Mouse (Mus musculus) spleen, embryonic (tissue): ENCODE results near the gene Tmem63c.

Experiments used
- CTCF ChIA-PET: fragments of 350-600 bp; sonication (Branson Sonifier 250); formaldehyde crosslinking; loops from one replicate; lab custom pipeline; 2022; lab: Charles Lee

Gene Tmem63c

DNA sequence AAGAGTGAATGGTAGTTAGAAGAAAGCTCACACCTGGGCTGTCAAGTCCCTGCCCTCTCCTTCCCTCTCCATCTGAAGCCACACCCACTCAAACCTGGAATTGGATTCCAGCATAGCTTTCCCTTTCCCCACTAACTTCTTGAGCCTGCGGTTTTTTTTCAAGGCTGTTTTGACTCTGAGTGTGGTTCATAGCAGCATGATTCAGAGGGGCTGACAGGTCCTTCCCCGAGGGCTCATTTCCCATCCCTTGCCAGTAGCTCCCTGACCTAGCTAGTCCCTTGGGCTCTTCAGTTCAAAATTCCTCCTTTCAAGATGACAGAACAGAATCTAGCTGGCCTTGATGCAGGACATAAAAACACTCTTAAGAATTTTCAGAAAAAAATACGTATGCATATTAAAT is 26.4 kb downstream of the Tmem63c start:
- CTCF ChIA-PET, result no interaction called here

DNA sequence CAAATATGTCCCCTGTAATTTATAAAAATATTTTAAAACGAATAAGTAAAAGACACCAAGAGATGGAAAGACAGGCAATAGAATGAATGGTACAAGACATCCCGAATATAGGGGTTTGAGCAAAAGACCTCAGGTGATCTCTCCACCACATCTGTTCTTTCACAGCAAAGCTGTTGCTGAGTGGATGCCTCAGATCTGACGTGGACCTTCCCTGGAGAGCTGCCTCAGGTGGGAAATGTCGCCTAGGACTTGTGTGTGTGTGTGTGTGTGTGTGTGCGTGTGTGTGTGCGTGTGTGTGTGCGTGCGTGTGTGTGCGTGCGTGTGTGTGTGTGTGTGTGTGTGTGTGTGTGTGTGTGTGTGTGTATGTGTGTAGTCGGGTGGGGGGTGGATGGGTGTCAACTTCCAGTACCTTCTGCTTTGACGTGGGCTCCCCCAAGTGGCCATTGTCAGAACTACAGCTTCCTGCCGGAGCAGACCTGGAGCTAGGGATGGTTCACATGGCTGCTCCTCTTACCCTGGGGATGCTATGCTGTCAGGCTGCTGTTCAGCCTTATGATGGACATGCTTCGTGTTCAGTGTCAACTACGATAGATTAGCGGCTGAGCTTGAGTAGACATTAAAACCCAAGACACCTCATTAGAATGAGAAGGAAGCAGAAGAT is 31.7 kb downstream of the Tmem63c start:
- CTCF ChIA-PET, result interaction anchor here (0.6 kb wide), 1 partner anchor 20 kb away, joined by 4 read pairs; no protein-coding TSS in a partner anchor

DNA sequence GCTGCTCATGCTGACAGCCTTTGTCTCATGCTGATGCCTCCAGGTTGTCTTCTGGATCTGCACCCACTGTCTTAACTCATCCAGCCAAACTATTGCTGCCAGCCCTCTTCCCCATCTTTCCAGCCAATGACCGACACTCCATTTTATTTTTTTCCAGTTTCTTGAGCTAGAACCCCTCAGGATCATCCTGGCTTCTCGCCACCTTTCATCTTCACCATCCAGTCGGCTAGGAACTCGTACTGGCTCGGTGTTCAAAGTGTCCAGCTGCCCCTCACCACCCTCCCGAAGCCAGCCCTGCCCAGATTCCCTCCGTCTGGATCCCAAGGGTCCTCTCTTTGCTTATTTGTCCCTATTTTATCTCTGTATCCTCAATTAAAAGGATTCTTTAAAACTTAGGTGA is 33.7 kb downstream of the Tmem63c start:
- CTCF ChIA-PET, result no interaction called here

DNA sequence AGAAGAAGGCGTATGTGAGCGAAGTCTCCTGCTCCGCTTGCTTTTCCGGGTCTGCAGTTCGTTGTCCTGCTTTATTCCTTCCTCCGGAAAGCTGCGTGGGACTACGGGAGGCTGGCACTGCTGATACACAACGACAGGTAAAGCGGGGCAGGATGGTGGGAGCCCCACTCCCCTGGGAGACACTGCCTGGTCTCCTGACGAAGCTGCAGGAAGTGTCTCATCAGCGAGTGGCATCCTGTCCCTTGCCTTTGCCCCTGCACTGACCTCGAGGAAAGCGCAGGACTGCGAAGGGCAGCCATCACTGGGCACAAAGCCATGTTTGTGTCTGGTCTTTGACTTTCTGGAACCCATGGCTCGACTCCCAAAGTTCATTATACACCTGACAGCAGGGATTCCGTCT is 35.9 kb downstream of the Tmem63c start:
- CTCF ChIA-PET, result no interaction called here

DNA sequence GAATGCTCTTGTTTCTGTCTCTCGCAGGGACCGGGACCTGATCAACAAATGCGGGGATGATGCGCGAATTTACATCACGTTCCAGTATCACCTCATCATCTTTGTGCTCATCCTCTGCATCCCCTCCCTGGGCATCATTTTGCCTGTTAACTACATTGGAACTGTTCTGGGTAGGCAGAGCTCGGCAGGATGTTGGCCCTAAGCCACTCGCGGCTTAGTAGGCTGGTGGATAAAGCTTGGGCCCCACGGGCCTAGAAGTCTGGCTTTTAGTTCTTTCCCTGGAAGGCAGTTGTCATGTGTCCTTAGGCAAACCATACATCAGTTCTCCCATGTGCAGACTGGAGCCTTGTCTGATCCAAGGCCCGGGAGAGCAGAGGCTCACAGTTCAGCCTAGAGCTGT is 44.3 kb downstream of the Tmem63c start:
- CTCF ChIA-PET, result no interaction called here

DNA sequence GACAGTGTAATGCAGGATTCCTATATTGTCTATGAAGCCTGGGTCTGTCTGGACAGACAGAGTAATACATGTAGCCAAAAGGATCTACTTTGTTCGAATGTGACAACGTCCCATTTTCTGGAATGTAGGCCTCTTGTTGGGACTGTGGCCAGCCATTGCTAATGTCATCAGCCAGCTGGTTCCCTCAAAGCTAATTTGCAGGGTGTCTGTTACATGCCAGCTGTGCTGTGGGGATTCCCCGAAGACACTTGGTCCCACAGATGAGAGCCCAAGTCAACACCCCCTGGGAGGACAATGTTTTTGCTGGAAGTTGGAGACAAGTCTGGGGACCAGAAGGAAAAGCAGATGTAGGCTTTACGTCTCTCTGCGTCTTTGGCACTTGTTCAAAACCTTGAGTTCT is 45.3 kb downstream of the Tmem63c start:
- CTCF ChIA-PET, result no interaction called here

DNA sequence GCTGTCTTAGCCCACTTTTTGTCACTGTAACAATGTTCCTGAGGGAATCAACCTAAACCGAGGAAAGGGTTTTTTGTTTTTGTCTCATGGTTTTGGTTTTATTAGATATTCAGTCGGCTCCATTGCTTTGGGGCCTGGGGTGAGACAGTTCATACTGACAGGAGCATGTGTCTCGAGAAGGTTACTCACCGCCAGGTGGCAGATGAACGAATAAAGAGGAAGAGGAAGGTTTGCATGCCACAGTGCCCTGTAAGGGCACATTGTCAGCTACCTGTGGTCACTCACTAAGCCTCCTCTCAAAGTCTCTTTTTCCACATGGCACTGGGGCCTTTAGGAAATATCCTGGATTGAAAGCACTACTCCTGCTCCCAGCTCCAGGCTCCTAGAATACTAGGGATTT is 49.4 kb downstream of the Tmem63c start:
- CTCF ChIA-PET, result no interaction called here

DNA sequence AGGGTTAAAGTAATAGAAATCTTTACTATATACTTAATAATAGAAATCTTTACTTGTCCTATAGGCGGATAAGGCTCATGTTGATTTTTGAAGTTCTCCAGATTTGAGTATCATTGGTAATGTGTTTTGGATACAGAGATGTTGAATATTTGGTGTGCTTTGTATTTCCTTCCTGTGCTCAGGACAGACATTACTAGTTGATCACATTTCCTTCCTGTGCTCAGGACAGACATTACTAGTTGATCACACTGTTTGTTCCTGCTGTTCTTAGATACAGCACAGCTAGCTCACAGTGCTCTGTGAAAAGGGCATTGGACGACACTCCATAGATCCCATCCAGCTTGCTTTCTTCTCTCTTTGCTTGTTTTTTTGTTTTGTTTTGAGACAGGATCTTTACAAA is 55.5 kb downstream of the Tmem63c start:
- CTCF ChIA-PET, result no interaction called here

DNA sequence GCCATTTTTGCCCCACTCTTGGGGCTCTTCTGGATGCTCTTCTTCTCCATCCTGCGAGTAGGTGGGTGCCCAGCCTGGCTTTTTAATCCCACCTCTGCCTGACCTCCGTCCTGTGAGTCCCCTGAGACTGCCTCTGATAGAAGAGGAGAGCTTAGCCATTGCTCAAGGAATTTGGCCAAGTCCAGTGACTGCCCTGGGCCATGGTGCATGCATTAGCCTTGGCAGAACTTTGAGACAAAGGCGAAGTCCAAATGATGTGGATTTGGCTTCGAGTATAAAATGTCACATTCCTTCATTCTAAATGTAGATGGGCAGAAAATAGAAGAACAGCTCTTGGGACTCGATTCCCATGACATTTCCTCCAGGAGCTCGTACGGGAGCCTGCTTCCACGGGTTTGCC is 61.7 kb downstream of the Tmem63c start:
- CTCF ChIA-PET, result no interaction called here

DNA sequence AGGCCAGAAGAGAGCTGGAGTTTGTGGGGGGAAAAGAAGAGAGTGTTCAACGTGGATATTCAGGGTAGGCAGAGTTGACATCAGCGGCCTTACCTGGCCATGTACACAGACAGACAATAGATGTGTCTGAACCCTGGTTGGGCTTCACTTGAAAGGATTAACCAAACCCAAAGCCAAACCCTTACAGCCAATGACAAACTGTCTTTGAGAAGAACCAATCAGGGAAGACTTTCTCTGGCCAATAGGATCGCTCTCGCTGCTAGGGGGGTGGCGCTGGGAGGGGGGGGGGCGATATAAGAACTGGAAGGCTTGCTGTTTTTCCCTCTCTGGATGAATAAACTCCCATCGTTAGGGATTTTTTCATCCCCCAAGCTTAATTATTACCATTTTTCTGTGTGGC is 66.1 kb downstream of the Tmem63c start:
- CTCF ChIA-PET, result interaction anchor here (0.7 kb wide), 1 partner anchor 340 kb away, joined by 4 read pairs; no protein-coding TSS in a partner anchor

DNA sequence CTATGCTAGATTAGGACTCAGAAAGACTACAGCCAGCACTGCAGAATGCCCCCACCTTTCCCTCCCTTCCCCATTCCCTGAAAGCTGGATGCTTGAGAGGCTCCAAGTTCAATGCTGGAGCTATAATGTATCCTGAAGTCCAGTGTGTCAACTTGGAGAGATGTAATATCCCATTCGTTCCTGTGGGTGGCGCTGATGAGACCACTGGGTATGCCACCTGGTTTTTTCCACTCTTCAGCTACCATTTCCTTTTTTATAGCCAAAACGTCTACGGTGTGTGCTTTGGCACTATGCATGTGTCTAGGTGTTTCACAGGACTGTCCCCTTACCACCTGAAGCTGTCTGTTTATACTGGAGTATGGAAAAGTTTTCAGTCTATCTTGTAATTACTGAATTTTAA is 67.2 kb downstream of the Tmem63c start:
- CTCF ChIA-PET, result no interaction called here

DNA sequence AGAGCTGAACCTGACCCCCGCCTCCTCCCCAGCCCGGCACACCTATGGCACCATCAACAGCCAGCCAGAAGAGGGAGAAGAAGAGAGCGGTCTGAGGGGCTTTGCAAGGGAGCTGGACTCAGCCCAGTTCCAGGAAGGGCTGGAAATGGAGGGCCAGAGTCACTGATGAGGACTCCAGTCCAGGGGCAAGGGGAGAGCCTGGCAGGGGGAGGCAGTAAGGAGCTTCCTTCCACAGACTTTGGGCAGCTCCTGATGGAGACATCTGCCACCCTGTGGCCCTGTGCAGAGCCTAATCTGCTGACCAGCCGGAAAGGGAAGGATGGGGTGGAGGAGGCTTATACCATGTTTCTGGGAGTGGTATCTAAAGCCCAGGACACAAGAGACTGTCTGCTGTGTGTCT is 68.1 kb downstream of the Tmem63c start:
- CTCF ChIA-PET, result no interaction called here

DNA sequence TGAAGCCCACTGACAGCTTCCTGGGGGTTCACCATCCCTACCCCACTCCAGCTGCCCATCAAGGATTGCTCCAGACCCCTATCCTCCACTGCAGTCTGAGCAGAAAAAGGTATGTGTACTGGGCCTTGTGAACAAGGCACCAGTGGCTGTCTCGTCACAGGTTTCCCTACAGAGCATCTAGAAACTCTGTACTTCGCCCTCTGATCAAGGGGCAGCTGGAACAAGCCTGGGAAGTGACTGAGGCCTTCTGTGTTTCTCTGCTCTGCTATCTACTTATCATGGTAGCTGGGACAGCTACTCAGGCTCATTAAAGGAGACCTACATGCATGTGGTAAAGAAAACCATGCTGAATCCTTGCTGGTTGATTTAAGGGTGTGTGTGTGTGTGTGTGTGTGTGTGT is 68.6 kb downstream of the Tmem63c start:
- CTCF ChIA-PET, result no interaction called here

DNA sequence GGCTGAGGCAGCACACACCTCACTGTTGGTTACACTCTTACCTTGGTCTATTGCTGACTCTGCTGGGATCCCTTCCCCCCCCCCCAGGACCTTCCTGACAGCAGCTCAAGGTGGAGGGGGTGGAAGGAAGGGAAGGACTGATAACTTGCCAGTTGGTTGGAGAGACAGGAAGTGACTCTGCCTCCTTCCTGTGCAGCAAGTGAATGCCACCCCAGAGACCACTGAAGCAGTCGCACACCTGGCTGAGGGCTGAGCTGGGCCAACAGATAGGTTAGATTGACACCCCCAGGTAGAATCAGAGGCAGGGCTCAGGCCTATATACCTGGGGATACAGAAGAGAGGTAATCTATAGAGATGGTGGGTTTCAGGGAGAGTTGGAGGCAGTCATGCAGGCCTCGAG is 70.8 kb downstream of the Tmem63c start:
- CTCF ChIA-PET, result no interaction called here

DNA sequence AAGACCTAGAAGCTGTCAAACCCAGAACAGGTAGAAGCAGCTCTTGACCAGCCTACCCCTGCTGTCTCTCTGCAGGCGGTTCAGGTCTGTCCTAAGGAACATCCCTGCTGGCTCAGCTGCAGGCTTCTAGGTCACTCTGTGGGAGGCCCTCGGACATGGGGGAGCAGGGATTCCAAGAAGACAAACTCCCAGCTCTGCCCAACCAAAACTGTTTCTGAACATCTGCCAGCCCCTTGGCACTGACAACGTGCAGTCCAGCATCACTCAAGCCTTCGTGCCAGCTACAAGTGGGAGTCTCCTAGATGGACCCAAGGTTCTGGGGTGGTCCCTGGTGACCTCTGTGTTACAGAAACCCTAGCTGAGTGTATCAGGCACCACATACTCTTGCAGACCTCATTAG is 72.1 kb downstream of the Tmem63c start:
- CTCF ChIA-PET, result no interaction called here

DNA sequence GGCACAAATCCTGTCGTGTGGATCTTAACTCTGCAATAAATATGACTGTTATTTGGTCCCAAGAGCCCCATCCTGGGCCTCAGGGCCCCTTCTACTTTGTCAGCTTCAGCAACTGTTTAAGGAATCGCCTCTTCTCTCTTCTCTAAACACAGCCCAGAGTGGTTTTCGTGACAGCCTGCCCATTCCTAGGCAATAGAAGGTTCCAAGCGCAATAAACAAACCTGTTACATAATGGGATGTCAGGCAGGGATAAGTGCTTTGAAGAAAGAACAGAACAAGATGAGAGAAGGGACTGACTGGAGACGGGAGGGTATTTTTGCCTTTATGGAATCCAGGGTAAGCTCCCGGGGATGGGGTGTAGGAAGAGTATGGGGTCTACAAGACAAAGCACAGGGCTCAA is 72.5 kb downstream of the Tmem63c start:
- CTCF ChIA-PET, result no interaction called here

DNA sequence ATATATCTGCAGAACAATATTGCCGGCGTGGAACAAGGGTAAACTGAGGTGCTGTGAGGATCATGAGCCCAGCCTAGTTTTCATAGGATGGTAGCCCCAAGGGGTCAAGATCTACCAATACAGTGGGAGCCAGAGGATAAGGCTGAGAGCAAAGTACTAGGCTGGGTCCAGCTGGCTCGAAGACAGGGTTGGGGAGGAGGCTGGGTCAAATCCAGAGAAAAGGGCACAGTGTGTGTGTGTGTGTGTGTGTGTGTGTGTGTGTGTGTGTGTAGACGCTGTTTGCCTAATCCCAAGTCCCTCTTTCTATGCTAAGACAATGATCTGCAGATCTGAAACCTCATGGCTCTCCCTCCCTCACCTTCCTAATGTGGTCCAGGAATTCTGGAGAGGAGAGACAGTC is 79.2 kb downstream of the Tmem63c start:
- CTCF ChIA-PET, result no interaction called here

DNA sequence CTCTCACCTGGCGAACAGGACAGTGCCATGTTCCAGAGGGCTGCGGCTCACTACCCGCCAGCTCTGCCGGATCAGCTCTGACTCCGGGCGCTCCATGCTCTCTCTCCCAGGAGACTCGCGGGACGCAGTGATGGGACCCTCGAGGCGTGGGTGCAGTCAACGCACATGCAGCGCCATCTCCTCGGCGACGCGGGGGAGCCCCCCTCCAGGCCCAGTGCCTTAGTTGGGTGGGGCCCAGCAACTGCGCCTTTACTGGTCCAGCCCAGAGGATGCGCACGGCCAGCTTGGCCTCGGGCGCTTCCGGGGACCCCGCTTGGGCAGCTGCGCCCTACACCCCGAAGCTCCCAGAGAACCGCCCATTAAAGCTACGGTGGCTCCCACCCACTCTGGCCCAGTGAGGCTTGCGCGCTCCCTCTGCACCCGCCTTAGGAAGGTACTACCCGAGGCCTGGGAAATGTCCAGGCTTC is 81.1 kb downstream of the Tmem63c start, which contains the start of gene Ngb:
Ngb (minus strand) TSS at position 375 of the 467 bp plus-strand sequence.
- CTCF ChIA-PET, result no interaction called here

DNA sequence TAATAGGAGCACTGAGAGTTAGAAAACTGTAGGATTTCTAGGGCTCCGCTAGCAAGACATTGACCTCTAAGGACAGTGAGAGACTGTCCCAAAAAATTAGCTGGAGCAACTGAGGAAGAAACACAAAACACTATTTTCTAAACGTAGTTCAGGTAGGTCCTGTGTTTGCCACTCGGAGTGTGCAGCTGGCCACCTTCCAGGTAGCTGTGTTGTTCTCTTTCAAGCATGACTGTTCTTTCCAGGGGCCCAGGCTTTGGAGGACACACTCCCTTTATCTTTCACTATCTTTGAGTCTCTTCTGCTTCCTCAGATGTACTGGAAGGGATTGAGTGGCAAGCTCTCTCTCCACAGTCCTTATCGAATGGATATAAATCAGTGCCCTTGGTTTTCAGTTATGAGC is 82.3 kb downstream of the Tmem63c start:
- CTCF ChIA-PET, result no interaction called here

DNA sequence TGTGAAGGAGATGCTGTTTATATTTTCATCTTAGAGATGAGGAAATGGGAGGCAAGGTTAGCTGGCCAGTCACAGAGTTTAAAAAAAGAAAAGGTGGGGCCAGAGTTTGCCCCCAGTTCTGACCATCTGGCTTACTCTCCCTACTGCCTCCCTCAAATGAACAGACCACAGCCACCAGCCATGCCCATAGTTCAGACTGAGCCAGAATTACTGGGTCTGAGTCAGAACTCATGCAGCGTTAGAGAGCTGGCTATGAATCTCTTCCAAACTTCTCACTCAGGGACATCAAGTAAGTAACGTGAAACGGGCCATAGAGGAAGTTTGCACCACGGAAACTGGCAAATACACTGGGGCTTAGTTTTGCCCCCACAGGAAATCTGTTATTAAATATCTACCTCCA is 83.7 kb downstream of the Tmem63c start:
- CTCF ChIA-PET, result no interaction called here

DNA sequence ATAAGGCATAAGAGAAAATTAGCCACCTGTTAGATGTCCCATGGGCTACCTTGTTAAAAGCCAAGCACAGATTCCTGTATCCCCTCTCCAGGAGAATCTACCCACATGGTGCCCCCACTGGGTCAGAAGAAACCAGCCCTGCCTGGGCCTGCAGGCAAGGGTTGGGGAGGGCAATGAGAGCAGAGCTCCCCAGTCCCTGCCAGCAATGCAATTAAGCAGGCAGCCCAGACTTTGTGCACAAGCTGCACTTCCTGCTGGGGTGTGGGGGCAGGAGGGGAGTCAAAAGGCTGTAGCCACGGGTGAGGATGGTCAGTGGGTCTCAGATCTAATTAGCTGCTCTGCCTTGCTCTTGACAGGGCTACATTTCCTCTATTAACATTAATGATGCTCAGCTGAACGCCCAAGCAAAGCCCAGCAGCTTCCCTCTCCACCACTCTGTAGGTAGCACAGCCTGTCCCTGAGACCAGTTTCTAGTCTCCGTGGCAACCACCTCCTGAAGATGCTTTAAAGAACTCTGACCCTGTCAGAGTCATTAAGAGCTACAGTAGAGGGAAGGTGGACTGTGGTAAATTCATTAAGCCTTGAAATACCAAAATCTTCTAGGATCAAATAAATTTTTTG is 86.3 kb downstream of the Tmem63c start:
- CTCF ChIA-PET, result no interaction called here

DNA sequence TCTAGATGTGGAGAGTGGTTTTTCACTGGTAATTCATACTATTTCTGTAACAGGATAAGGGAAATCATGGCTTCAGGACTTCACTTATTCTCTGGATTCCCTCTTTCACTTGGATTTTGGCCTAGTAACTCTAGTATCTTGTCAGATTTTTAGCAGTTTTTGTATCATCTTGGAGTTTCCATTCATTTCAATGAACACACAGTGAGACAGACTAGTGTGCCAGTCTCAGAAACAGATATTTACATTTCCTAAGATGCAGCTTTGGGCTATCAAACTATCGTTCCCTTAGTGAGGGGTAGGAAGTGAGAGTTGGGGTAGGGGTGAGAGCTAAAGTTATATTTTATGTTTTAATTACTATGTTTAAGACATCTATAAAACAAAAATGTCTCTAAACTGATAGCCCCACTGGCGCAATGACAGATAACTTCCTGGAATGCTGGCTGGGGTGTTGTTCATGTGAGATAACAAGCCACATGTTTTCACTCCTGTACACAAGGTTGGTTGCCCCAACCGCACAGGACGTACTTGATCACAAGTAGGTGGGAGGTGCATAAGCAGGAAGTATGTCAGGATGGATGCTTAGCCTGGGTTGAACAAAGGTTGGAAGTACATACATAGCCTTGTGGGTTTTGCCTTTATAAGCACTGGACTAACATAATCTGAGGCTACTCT is 100.9 kb downstream of the Tmem63c start:
- CTCF ChIA-PET, result no interaction called here

DNA sequence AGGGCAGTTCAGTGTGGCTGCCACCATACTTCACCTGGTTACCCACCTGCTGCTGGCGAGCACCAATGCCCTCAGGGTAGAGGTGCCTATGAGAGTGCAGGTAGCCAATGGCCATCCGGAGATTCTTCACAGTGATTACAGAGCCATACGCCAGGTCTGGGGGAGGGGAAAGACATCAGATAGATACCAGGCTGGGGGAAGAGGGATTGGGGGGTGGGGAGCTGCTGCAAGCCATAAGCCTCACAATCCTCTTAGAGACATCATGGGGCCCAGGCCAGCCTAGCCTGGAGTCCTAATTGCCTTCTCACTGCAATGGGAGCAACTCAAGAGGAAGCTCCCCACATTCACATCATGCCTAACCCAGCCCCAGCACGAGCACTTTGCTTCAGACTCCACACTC is 106.1 kb downstream of the Tmem63c start:
- CTCF ChIA-PET, result no interaction called here
